Mouse (Mus musculus) kidney, adult 11 months (tissue): ENCODE results near the gene Pcx.

Experiments
- DNase-seq: peaks from one replicate; pipeline ENCODE4 v3.0.0; 2022

The Pcx gene

GRCm38 (mm10) chr19:4624406-4625178, 114.3 kb downstream of the Pcx start:
- no peak for DNase-seq

- DNase-seq = peak; percentile 87
These were observed 115.0 kb downstream of the Pcx start, which contains the start of gene Rce1 for GRCm38 (mm10) chr19:4625179-4625828. Rce1 (minus strand) TSS chr19:4625641.

- DNase-seq = no peak
These were observed 115.7 kb downstream of the Pcx start for GRCm38 (mm10) chr19:4625829-4626535.

GRCm38 (mm10) chr19:4628819-4629218, 118.5 kb downstream of the Pcx start:
- DNase-seq = peak; percentile 37

- DNase-seq = no peak
These were observed 125.7 kb downstream of the Pcx start for GRCm38 (mm10) chr19:4635986-4636385.

- DNase-seq = peak; percentile 21
These were observed 134.0 kb downstream of the Pcx start for GRCm38 (mm10) chr19:4644271-4644670.

- DNase-seq = no peak
These were observed 136.7 kb downstream of the Pcx start for GRCm38 (mm10) chr19:4646917-4647492.

GRCm38 (mm10) chr19:4658156-4658555, 147.9 kb downstream of the Pcx start:
- no peak for DNase-seq

GRCm38 (mm10) chr19:4666815-4667214, 156.5 kb downstream of the Pcx start:
- no peak for DNase-seq

GRCm38 (mm10) chr19:4670776-4671175, 160.5 kb downstream of the Pcx start:
- peak; percentile 7 for DNase-seq
